In the genomic region with DNA sequence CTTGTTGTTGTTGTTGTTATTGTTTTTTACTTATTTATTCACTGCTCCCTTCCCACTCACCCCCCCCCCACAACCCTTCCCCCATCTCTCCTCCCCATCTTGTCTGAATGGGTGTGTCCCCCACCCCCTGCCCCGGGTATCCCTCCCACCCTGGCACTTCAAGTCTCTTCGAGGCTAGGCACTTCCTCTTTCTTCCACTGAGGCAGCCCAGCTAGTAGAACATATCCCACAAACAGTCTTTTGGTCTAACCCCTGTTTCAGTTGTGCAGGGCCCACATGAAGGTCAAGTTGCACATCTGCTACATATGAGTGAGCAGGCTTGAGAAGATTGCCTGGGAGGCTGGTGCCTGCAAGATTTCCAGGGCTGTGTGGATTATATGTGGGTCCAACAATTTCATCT, we compare ENCODE assay signal across 10 mouse cellular contexts.
"Had no signal": no experiment of that assay in that cellular context is flagged by ENCODE, and none has a peak within 500 bp of the region (broad histone marks: within the 10 kb centered on the region; RNA-seq: fewer than 3 reads in every experiment).

No protein-coding gene starts in this region.

- ATAC-seq: intestine, embryonic 16.5 days; lung, postnatal 0 days; midbrain, embryonic 16.5 days had no signal

- DNase-seq: kidney, adult 2 months; kidney, postnatal 14 days; layer of hippocampus, postnatal 36 days; lung, adult 2 months; lung, postnatal 4 days; right cerebral cortex, adult 18-20 months; thymus, postnatal 36 days had no signal
